Mouse (Mus musculus) MEL (cell line): ENCODE results near the gene Focad. TPM values are rescaled to one million over a fixed set of nuclear protein-coding genes. Genes with fewer than 3 reads are reported as not detected.
A peak's percentile ranks its signal among the peaks of the same experiment; 100 is the strongest.

ENCODE experiments used
- DNase-seq: peaks from one replicate; pipeline ENCODE4 v3.0.0; 2011; ENCODE audit warnings: low read depth, low spot score
- H3K27ac ChIP-seq: 2 replicates; pipeline ENCODE4 v1.5.1; 2012; ENCODE audit warnings: low read depth, mild to moderate bottlenecking, control low read depth, low read length, moderate library complexity; ENCODE audit not compliant: control insufficient read depth
- H3K27me3 ChIP-seq, 2 experiments: fragments of 150-350 bp in 1 of 2; sonication (generic) in 1 of 2; 2 replicates each; pipeline ENCODE4 v1.6.1; 2012; ENCODE audit warnings: low read length in 2 of 2, mild to moderate bottlenecking in 2 of 2, improper control_type of control experiment in 1 of 2, moderate library complexity in 1 of 2; ENCODE audit not compliant: insufficient read depth in 2 of 2, control insufficient read depth in 1 of 2
- H3K36me3 ChIP-seq, 2 experiments: 2 replicates each; pipeline ENCODE4 v1.6.1; 2012 to 2014; ENCODE audit warnings: low read length in 2 of 2, improper control_type of control experiment in 1 of 2, inconsistent platforms in 1 of 2, mild to moderate bottlenecking in 1 of 2; ENCODE audit not compliant: insufficient read depth in 2 of 2, control insufficient read depth in 1 of 2
- H3K4me1 ChIP-seq, 2 experiments: fragments of 150-350 bp in 1 of 2; sonication (generic) in 1 of 2; 2 replicates each; pipeline ENCODE4 v1.6.1; 2012; ENCODE audit warnings: low read length in 2 of 2, improper control_type of control experiment in 1 of 2, mild to moderate bottlenecking in 1 of 2; ENCODE audit not compliant: insufficient read depth in 2 of 2, control insufficient read depth in 1 of 2
- H3K4me3 ChIP-seq, 2 experiments: fragments of 150-350 bp in 1 of 2; sonication (generic) in 1 of 2; 2 replicates each; pipeline ENCODE4 v1.5.1; 2012; ENCODE audit warnings: low read depth in 2 of 2, low read length in 2 of 2, mild to moderate bottlenecking in 2 of 2, moderate library complexity in 2 of 2, control low read depth in 1 of 2, improper control_type of control experiment in 1 of 2; ENCODE audit not compliant: control insufficient read depth in 1 of 2, insufficient read depth in 1 of 2
- H3K79me2 ChIP-seq: 2 replicates; pipeline ENCODE4 v1.6.1; 2012; ENCODE audit warnings: mild to moderate bottlenecking, low read length, moderate library complexity; ENCODE audit not compliant: control insufficient read depth, poor library complexity, insufficient read depth
- H3K9ac ChIP-seq: 2 replicates; pipeline ENCODE4 v1.6.1; 2012; ENCODE audit warnings: low read depth, mild to moderate bottlenecking, control low read depth, low read length, moderate library complexity; ENCODE audit not compliant: control insufficient read depth, poor library complexity, severe bottlenecking
- H3K9me3 ChIP-seq: fragments of 150-350 bp; sonication (generic); replicated peaks from 2 replicates; pipeline ENCODE4 v1.6.1; 2012; ENCODE audit warnings: mild to moderate bottlenecking, low read length, improper control_type of control experiment, moderate library complexity; ENCODE audit not compliant: insufficient read depth
- BHLHE40 ChIP-seq: IDR thresholded peaks from 2 replicates; pipeline ENCODE4 v1.6.1; 2012; ENCODE audit warnings: low read depth, mild to moderate bottlenecking, inconsistent platforms, low read length, improper control_type of control experiment, borderline replicate concordance
- E2F4 ChIP-seq: IDR thresholded peaks from 2 replicates; pipeline ENCODE4 v1.6.1; 2011; ENCODE audit warnings: low read depth, low read length, improper control_type of control experiment, borderline replicate concordance
- ELF1 ChIP-seq: IDR thresholded peaks from 2 replicates; pipeline ENCODE4 v1.6.1; 2014; ENCODE audit warnings: low read depth, mild to moderate bottlenecking, inconsistent platforms, low read length, improper control_type of control experiment, moderate library complexity
- EP300 ChIP-seq, 2 experiments: IDR thresholded peaks; 2 replicates each; pipeline ENCODE4 v1.6.1; 2011; ENCODE audit warnings: improper control_type of control experiment in 2 of 2, low read length in 2 of 2, low read depth in 1 of 2, mild to moderate bottlenecking in 1 of 2
- GATA1 ChIP-seq: IDR thresholded peaks from 2 replicates; pipeline ENCODE4 v1.6.1; 2011; ENCODE audit warnings: low read depth, low read length, improper control_type of control experiment
- JUND ChIP-seq: IDR thresholded peaks from 2 replicates; pipeline ENCODE4 v1.6.1; 2011; ENCODE audit warnings: low read depth, mild to moderate bottlenecking, improper control_type of control experiment, low read length
- KAT2A ChIP-seq: conservative IDR thresholded peaks from 2 replicates; pipeline ENCODE4 v1.6.1; 2012; ENCODE audit warnings: low read depth, low read length, improper control_type of control experiment, inconsistent platforms
- MAFK ChIP-seq: IDR thresholded peaks from 2 replicates; pipeline ENCODE4 v1.6.1; 2011; ENCODE audit warnings: low read depth, mild to moderate bottlenecking, low read length, improper control_type of control experiment, borderline replicate concordance
- MXI1 ChIP-seq: IDR thresholded peaks from 2 replicates; pipeline ENCODE4 v1.6.1; 2011; ENCODE audit warnings: mild to moderate bottlenecking, low read depth, low read length, improper control_type of control experiment
- MYB ChIP-seq: IDR thresholded peaks from 2 replicates; pipeline ENCODE4 v1.6.1; 2011; ENCODE audit warnings: mild to moderate bottlenecking, low read depth, low read length, improper control_type of control experiment
- MYC ChIP-seq: IDR thresholded peaks from 2 replicates; pipeline ENCODE4 v1.6.1; 2011; ENCODE audit warnings: low read depth, mild to moderate bottlenecking, low read length, improper control_type of control experiment, moderate library complexity
- NELFE ChIP-seq: IDR thresholded peaks from 2 replicates; pipeline ENCODE4 v1.6.1; 2011; ENCODE audit warnings: low read depth, low read length, improper control_type of control experiment
- NRF1 ChIP-seq: IDR thresholded peaks from 2 replicates; pipeline ENCODE4 v1.6.1; 2014; ENCODE audit warnings: low read depth, mild to moderate bottlenecking, inconsistent platforms, low read length, improper control_type of control experiment, moderate library complexity; ENCODE audit not compliant: poor library complexity, insufficient read depth, severe bottlenecking
- POLR2A ChIP-seq, 2 experiments: IDR thresholded peaks; 2 replicates each; pipeline ENCODE4 v1.6.1; 2011 to 2012; ENCODE audit warnings: low read length in 2 of 2, mild to moderate bottlenecking in 2 of 2, control low read depth in 1 of 2, improper control_type of control experiment in 1 of 2, low read depth in 1 of 2, moderate library complexity in 1 of 2; ENCODE audit not compliant: control insufficient read depth in 1 of 2, insufficient read depth in 1 of 2, poor library complexity in 1 of 2
- POLR2AphosphoS2 ChIP-seq: IDR thresholded peaks from 2 replicates; pipeline ENCODE4 v1.6.1; 2011; ENCODE audit warnings: low read length, improper control_type of control experiment
- POLR2AphosphoS5 ChIP-seq: IDR thresholded peaks from 2 replicates; pipeline ENCODE4 v1.6.1; 2012; ENCODE audit warnings: low read depth, borderline replicate concordance, mild to moderate bottlenecking, inconsistent platforms, low read length, moderate library complexity, mixed read lengths
- RAD21 ChIP-seq: IDR thresholded peaks from 2 replicates; pipeline ENCODE4 v1.6.1; 2011; ENCODE audit warnings: mild to moderate bottlenecking, low read depth, low read length, improper control_type of control experiment
- RCOR1 ChIP-seq: IDR thresholded peaks from 2 replicates; pipeline ENCODE4 v1.6.1; 2012; ENCODE audit warnings: low read depth, mild to moderate bottlenecking, inconsistent platforms, low read length, improper control_type of control experiment
- SIN3A ChIP-seq: IDR thresholded peaks from 2 replicates; pipeline ENCODE4 v1.6.1; 2012; ENCODE audit warnings: low read length, improper control_type of control experiment, inconsistent platforms
- SMC3 ChIP-seq: IDR thresholded peaks from 2 replicates; pipeline ENCODE4 v1.6.1; 2011; ENCODE audit warnings: low read depth, low read length, improper control_type of control experiment
- TCF12 ChIP-seq: IDR thresholded peaks from 2 replicates; pipeline ENCODE4 v1.6.1; 2014; ENCODE audit warnings: low read depth, mild to moderate bottlenecking, inconsistent platforms, low read length, improper control_type of control experiment, moderate library complexity
- UBTF ChIP-seq: IDR thresholded peaks from 2 replicates; pipeline ENCODE4 v1.6.1; 2012; ENCODE audit warnings: low read depth, mild to moderate bottlenecking, inconsistent platforms, low read length, improper control_type of control experiment, moderate library complexity, borderline replicate concordance; ENCODE audit not compliant: insufficient read depth
- USF1 ChIP-seq: IDR thresholded peaks from 2 replicates; pipeline ENCODE4 v1.6.1; 2014; ENCODE audit warnings: low read depth, mild to moderate bottlenecking, inconsistent platforms, low read length, improper control_type of control experiment, moderate library complexity
- ZC3H11A ChIP-seq: IDR thresholded peaks from 2 replicates; pipeline ENCODE4 v1.6.1; 2012; ENCODE audit warnings: low read depth, mild to moderate bottlenecking, inconsistent platforms, low read length, improper control_type of control experiment
- polyA plus RNA-seq, 2 experiments: library from polyadenylated mRNA; stranded (reverse) in 1 of 2; unstranded in 1 of 2; fragments of >175 nt in 1 of 2; fragments of >200 nt in 1 of 2; gene quantifications; 2 replicates each; pipeline versions ENCODE4 v1.2.1 to v1.2.4; 2012; ENCODE audit warnings: low replicate concordance in 2 of 2, low read depth in 1 of 2; ENCODE audit not compliant: insufficient read length in 2 of 2, insufficient read depth in 1 of 2, missing spikeins in 1 of 2
- total RNA-seq: library from RNA; depleted of rRNA; stranded (reverse); fragments of 300-350 nt; gene quantifications from 2 replicates; pipeline ENCODE4 v1.2.3, GENCODE M21; 2012

Focad gene
- total and polyA plus RNA-seq, 3 experiments, result 17.8 to 19.7 TPM; not detected in 1

DNA sequence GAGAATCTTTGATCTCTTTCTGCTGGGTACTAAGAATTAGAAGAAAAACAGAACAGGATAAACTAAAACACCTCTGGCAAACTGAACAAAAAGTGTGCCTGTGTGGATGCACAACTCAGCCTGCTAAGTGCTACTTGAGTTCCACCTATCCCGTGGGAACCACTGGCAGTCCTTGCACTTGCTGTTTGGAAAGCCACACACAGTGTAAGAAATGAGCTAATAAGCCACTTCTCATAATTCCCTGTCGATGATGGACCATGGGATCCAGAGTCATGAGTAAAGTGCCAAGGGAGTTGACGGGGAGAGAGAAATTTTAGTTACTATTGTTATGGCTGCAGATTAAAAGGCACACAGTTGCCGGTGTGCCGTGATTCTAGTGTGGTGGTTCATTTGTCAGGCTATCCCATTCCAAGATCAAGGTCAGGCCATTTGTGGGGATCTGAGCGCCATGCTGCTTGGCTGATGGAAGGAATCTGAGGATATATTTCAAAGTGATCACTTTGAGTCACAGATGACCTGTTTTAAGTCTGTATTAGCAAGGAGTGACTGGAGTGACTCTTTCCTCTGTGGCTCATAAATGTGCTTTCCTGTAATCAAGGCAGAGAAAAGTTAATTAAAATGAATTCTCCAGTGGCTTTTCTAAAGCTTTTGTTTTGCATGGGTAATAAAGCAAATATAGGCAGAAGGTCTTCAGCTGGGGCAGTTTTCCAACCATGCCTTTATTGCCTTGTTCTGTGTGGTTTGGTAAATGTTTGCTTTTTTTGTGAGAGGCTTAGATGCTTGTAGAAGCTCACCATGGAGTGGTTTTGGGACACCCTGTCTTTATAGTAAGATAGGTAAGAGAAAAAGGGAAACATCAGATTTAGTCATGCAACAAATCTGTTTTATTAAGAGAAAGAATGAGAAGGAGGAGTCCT, 80.9 kb downstream of the Focad start:
- no peaks in the 10 kb centered on the region for H3K4me1 ChIP-seq
- no peak for TF ChIP-seq SMC3
- TF ChIP-seq USF1, result no peak
- no peak for TF ChIP-seq MYC
- no peak for TF ChIP-seq NRF1
- no peak for TF ChIP-seq ZC3H11A
- no peak for TF ChIP-seq NELFE
- TF ChIP-seq JUND, result no peak
- TF ChIP-seq UBTF, result no peak
- no peak for TF ChIP-seq POLR2AphosphoS2
- no peak for TF ChIP-seq MAFK
- no peak for TF ChIP-seq TCF12
- TF ChIP-seq BHLHE40, result no peak
- TF ChIP-seq MXI1, result no peak
- no peak for TF ChIP-seq MYB
- TF ChIP-seq, all 39 proteins: peak for 0
- Histone ChIP-seq H3K36me3 (no peaks in the 10 kb centered on the region; a peak in 1 of 4 replicates), H3K27me3 (no peaks in the 10 kb centered on the region), H3K9me3 (no peaks in the 10 kb centered on the region), H3K4me3 (no peak overlapping the region), H3K27ac (no peak overlapping the region), H3K79me2 (no peaks in the 10 kb centered on the region), H3K9ac (no peak overlapping the region)
- no peak for DNase-seq

DNA sequence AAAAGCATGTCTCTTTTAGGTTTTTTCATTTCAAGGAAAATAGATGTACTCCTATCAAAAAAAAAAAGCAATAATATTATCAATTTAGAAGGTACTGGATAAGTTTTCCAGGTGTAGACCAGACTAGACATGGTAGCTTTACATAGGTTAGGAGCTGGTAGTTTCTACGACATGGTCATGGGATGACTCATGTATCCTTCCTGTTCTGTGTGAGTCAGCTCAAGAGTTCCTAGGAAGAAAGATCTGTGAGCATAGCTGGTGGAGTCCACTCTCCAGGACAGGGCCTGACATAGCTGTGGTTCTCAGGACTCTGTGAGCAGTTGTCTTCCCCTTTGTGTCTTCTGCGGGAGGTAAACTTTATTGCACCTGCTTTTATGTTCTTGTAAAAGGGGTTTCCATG, 84.9 kb downstream of the Focad start:
- TF ChIP-seq POLR2A (IDR thresholded peaks at IDR 0.05; ENCODE audit: control insufficient read depth in 1 of 2, insufficient read depth in 1 of 2, low read depth in 1 of 2, low read length in 2 of 2, poor library complexity in 1 of 2), result no peak
- TF ChIP-seq KAT2A, result no peak
- no peak for TF ChIP-seq POLR2AphosphoS5
- TF ChIP-seq ELF1, result no peak
- TF ChIP-seq RAD21, result no peak
- no peak for TF ChIP-seq E2F4
- TF ChIP-seq RCOR1, result no peak
- TF ChIP-seq EP300 (IDR thresholded peaks at IDR 0.05; ENCODE audit: low read depth in 1 of 2, low read length in 2 of 2), result no peak
- no peak for TF ChIP-seq GATA1
- TF ChIP-seq SIN3A, result no peak
- H3K79me2 ChIP-seq, result no peaks in the 10 kb centered on the region
- no peak overlapping the region for H3K27ac ChIP-seq
- H3K9me3 ChIP-seq, result no peaks in the 10 kb centered on the region
- no peak overlapping the region for H3K4me3 ChIP-seq
- no peaks in the 10 kb centered on the region; a peak in 2 of 4 replicates for H3K36me3 ChIP-seq
- peak; percentile 21 for DNase-seq
- no peak overlapping the region for H3K9ac ChIP-seq
- no peaks in the 10 kb centered on the region for H3K27me3 ChIP-seq
- no peaks in the 10 kb centered on the region for H3K4me1 ChIP-seq
